Mouse (Mus musculus) testis, adult 2 months (tissue): ENCODE results near the gene Epha6.

Source experiments
- CTCF ChIP-seq: fragments of 200-500 bp; IDR thresholded peaks from 2 replicates; pipeline ENCODE4 v1.5.1; 2012; ENCODE audit warnings: low read depth, mild to moderate bottlenecking, inconsistent platforms, low read length, moderate library complexity; ENCODE audit not compliant: control insufficient read depth, insufficient read depth, insufficient replicate concordance
- POLR2A ChIP-seq: fragments of 200-500 bp; IDR thresholded peaks from 2 replicates; pipeline ENCODE4 v1.6.1; 2012; ENCODE audit warnings: low read depth, mild to moderate bottlenecking, inconsistent platforms, low read length, moderate library complexity; ENCODE audit not compliant: control insufficient read depth

DNA sequence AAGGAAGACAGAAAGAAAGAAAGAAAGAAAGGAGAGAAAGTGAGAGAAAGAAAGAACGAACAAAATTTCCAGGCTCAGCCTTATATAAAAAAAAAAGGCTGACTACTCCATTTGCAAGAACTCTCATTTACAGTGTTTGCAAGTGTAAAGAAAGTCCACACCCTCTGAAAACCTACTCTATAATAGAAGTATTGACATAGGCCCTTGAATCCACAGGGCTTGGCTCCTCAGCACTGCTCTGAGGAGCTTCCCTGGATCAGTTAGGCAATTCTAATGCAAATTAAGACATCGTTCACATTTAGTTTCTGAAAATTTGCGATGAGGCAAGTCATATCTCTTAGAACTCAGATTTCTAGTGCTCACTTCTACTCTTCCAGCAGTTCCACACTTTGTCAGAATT lies 483.9 kb downstream of the Epha6 start:
- no peak for TF ChIP-seq CTCF
- TF ChIP-seq POLR2A: no peak
